Mouse (Mus musculus) CH12.LX (cell line): ENCODE measurements around the gene Kif26b. TPM values are rescaled to one million over a fixed set of nuclear protein-coding genes. Genes with fewer than 3 reads are reported as not detected.

Experiments used
- DNase-seq: peaks from one replicate; pipeline ENCODE4 v3.0.0-alpha.2; 2013; ENCODE audit errors: extremely low read depth
- H3K27ac ChIP-seq: 2 replicates; pipeline ENCODE4 v1.5.1; 2012; ENCODE audit warnings: low read depth, mild to moderate bottlenecking, control low read depth, moderate library complexity; ENCODE audit not compliant: insufficient read depth
- H3K27me3 ChIP-seq: replicated peaks from 2 replicates; pipeline ENCODE3; 2012; ENCODE audit warnings: inconsistent platforms
- H3K36me3 ChIP-seq, 2 experiments: replicated peaks in 1 of 2; 2 replicates each; pipeline versions ENCODE3 to v1.6.1; 2012; ENCODE audit warnings: inconsistent platforms in 1 of 2, low read length in 1 of 2, mild to moderate bottlenecking in 1 of 2, mixed read lengths in 1 of 2, moderate library complexity in 1 of 2; ENCODE audit not compliant: control insufficient read depth in 1 of 2, insufficient read depth in 1 of 2
- H3K4me1 ChIP-seq, 2 experiments: 2 replicates each; pipeline ENCODE4 v1.6.1; 2012; ENCODE audit warnings: inconsistent platforms in 1 of 2, moderate library complexity in 1 of 2; ENCODE audit not compliant: insufficient read depth in 2 of 2, control insufficient read depth in 1 of 2
- H3K4me2 ChIP-seq: 2 replicates; pipeline ENCODE4 v1.6.1; 2012; ENCODE audit warnings: low read depth, mild to moderate bottlenecking, control low read depth; ENCODE audit not compliant: poor library complexity, insufficient read depth, severe bottlenecking
- H3K4me3 ChIP-seq, 3 experiments: fragments of 150-350 bp in 1 of 3; sonication (generic) in 1 of 3; replicated peaks in 1 of 3; 2 replicates each; pipeline versions ENCODE3 to v1.5.1; 2011 to 2012; ENCODE audit warnings: low read depth in 2 of 3, low read length in 2 of 3, mild to moderate bottlenecking in 2 of 3, moderate library complexity in 2 of 3, control low read depth in 1 of 3, improper control_type of control experiment in 1 of 3, inconsistent platforms in 1 of 3, mixed read lengths in 1 of 3; ENCODE audit not compliant: poor library complexity in 1 of 3
- H3K79me2 ChIP-seq: replicated peaks from 2 replicates; pipeline ENCODE4 v1.6.1; 2012; ENCODE audit warnings: mild to moderate bottlenecking, moderate library complexity; ENCODE audit not compliant: control insufficient read depth, poor library complexity, insufficient read depth, severe bottlenecking; ENCODE audit errors: extremely low read depth
- H3K9ac ChIP-seq: 2 replicates; pipeline ENCODE4 v1.6.1; 2012; ENCODE audit warnings: low read depth, mild to moderate bottlenecking, control low read depth, moderate library complexity; ENCODE audit not compliant: insufficient read depth
- H3K9me3 ChIP-seq: replicated peaks from 2 replicates; pipeline ENCODE3; 2012; ENCODE audit warnings: low read length, inconsistent platforms, mixed read lengths
- BHLHE40 ChIP-seq: IDR thresholded peaks from 2 replicates; pipeline ENCODE4 v1.6.1; 2011; ENCODE audit warnings: mild to moderate bottlenecking, low read depth, low read length, improper control_type of control experiment
- CHD1 ChIP-seq: IDR thresholded peaks from 2 replicates; pipeline ENCODE4 v1.6.1; 2012; ENCODE audit warnings: low read depth, low read length, improper control_type of control experiment, inconsistent platforms
- CHD2 ChIP-seq: IDR thresholded peaks from 2 replicates; pipeline ENCODE4 v1.6.1; 2011; ENCODE audit warnings: low read length, improper control_type of control experiment
- E2F4 ChIP-seq: IDR thresholded peaks from 2 replicates; pipeline ENCODE4 v1.6.1; 2011; ENCODE audit warnings: low read depth, low read length, improper control_type of control experiment; ENCODE audit not compliant: insufficient replicate concordance
- EP300 ChIP-seq: IDR thresholded peaks from 2 replicates; pipeline ENCODE4 v1.6.1; 2011; ENCODE audit warnings: low read length, improper control_type of control experiment
- KAT2A ChIP-seq: IDR thresholded peaks from 2 replicates; pipeline ENCODE4 v1.6.1; 2012; ENCODE audit warnings: low read length, improper control_type of control experiment, inconsistent platforms; ENCODE audit not compliant: insufficient replicate concordance
- MAFK ChIP-seq: IDR thresholded peaks from 2 replicates; pipeline ENCODE4 v1.6.1; 2011; ENCODE audit warnings: low read length, improper control_type of control experiment; ENCODE audit not compliant: insufficient replicate concordance
- MAX ChIP-seq: IDR thresholded peaks from 2 replicates; pipeline ENCODE4 v1.6.1; 2011; ENCODE audit warnings: low read length, improper control_type of control experiment
- MEF2A ChIP-seq: IDR thresholded peaks from 2 replicates; pipeline ENCODE4 v1.6.1; 2014; ENCODE audit warnings: low read depth, mild to moderate bottlenecking, inconsistent platforms, low read length, improper control_type of control experiment, borderline replicate concordance
- MXI1 ChIP-seq: IDR thresholded peaks from 2 replicates; pipeline ENCODE4 v1.6.1; 2011; ENCODE audit warnings: mild to moderate bottlenecking, low read depth, low read length, improper control_type of control experiment
- MYC ChIP-seq: IDR thresholded peaks from 2 replicates; pipeline ENCODE4 v1.6.1; 2011; ENCODE audit warnings: low read depth, mild to moderate bottlenecking, improper control_type of control experiment, low read length
- NELFE ChIP-seq: IDR thresholded peaks from 2 replicates; pipeline ENCODE4 v1.6.1; 2011; ENCODE audit warnings: low read depth, low read length, improper control_type of control experiment
- RCOR1 ChIP-seq: conservative IDR thresholded peaks from 2 replicates; pipeline ENCODE4 v1.6.1; 2012; ENCODE audit warnings: low read depth, mild to moderate bottlenecking, inconsistent platforms, low read length, improper control_type of control experiment
- SIN3A ChIP-seq: IDR thresholded peaks from 2 replicates; pipeline ENCODE4 v1.6.1; 2012; ENCODE audit warnings: low read length, improper control_type of control experiment, inconsistent platforms
- SMC3 ChIP-seq: IDR thresholded peaks from 2 replicates; pipeline ENCODE4 v1.6.1; 2011; ENCODE audit warnings: low read depth, low read length, improper control_type of control experiment
- TCF12 ChIP-seq: IDR thresholded peaks from 2 replicates; pipeline ENCODE4 v1.6.1; 2014; ENCODE audit warnings: low read depth, mild to moderate bottlenecking, inconsistent platforms, low read length, improper control_type of control experiment
- USF1 ChIP-seq: IDR thresholded peaks from 2 replicates; pipeline ENCODE4 v1.6.1; 2014; ENCODE audit warnings: low read depth, mild to moderate bottlenecking, inconsistent platforms, low read length, improper control_type of control experiment
- ZNF384 ChIP-seq: IDR thresholded peaks from 2 replicates; pipeline ENCODE4 v1.6.1; 2012; ENCODE audit warnings: low read depth, low read length, improper control_type of control experiment, inconsistent platforms
- dilution Hi-C: fragments of 300-500 bp; cut with MboI; formaldehyde crosslinking; loops from 2 replicates; pipeline ENCODE4 v1.14.3; 2020; ENCODE audit warnings: low sequenced_read_pairs; ENCODE audit not compliant: extremely low pct_unique_long_range_greater_than_20kb, extremely low pct_ligation_motif_present
- in situ Hi-C: fragments of 300-500 bp; cut with MboI; formaldehyde crosslinking; loops from 3 replicates; pipeline ENCODE4 v1.14.3; 2019; ENCODE audit warnings: low sequenced_read_pairs, low pct_ligation_motif_present, low pct_unique_long_range_greater_than_20kb, mixed read lengths
- polyA plus RNA-seq: library from polyadenylated mRNA; unstranded; fragments of >175 nt; gene quantifications from 2 replicates; pipeline ENCODE4 v1.2.1, GENCODE M21; 2012; ENCODE audit warnings: low read depth; ENCODE audit not compliant: insufficient read length
- total RNA-seq, 2 experiments: library from RNA; depleted of rRNA; stranded (reverse); fragments of 300-350 nt in 1 of 2; fragments of >200 nt in 1 of 2; gene quantifications; 2 replicates each; pipeline ENCODE4 v1.2.3; 2012 to 2014

Kif26b gene
- total and polyA plus RNA-seq, 3 experiments = 0.09 TPM; not detected in 2

GRCm38 (mm10) chr1:178663539-178663938, 134.6 kb downstream of the Kif26b start:
- dilution Hi-C loops = no loop called here
- DNase-seq = no peak
- H3K4me3 ChIP-seq = no peak overlapping the region
- in situ Hi-C loops = no loop called here
- no peaks in the 10 kb centered on the region for H3K36me3 ChIP-seq
- no peak overlapping the region for H3K9ac ChIP-seq
- no peak overlapping the region for H3K4me2 ChIP-seq
- H3K27ac ChIP-seq = no peak overlapping the region
- peaks cover 0 to 12% of the 10 kb centered on the region in 2 experiments; a peak in 2 of 4 replicates for H3K4me1 ChIP-seq
- TF ChIP-seq NELFE = no peak
- TF ChIP-seq E2F4 = no peak
- no peak for TF ChIP-seq TCF12
- TF ChIP-seq CHD1 = no peak
- TF ChIP-seq KAT2A = no peak
- no peak for TF ChIP-seq MEF2A
- TF ChIP-seq SMC3 = no peak
- TF ChIP-seq MAX = no peak
- TF ChIP-seq USF1 = no peak
- TF ChIP-seq CHD2 = no peak
- no peak for TF ChIP-seq RCOR1
- no peak for TF ChIP-seq MXI1
- TF ChIP-seq MYC = no peak
- no peak for TF ChIP-seq SIN3A
- no peak for TF ChIP-seq EP300
- TF ChIP-seq MAFK = no peak
- no peaks in the 10 kb centered on the region for H3K9me3 ChIP-seq
- no peaks in the 10 kb centered on the region for H3K27me3 ChIP-seq
- no peaks in the 10 kb centered on the region for H3K79me2 ChIP-seq

- TF ChIP-seq EP300 (peak; percentile 13; the same call in 1 of the 2 replicates), ZNF384 (peak; percentile 78), BHLHE40 (no peak)
- TF ChIP-seq, all 38 proteins: peak for 2
- no peak overlapping the region for H3K4me3 ChIP-seq
- no peak overlapping the region for H3K4me2 ChIP-seq
- H3K36me3 ChIP-seq = no peaks in the 10 kb centered on the region
- H3K79me2 ChIP-seq = no peaks in the 10 kb centered on the region
- in situ Hi-C loops = no loop called here
- no peaks in the 10 kb centered on the region for H3K27me3 ChIP-seq
- H3K9ac ChIP-seq = no peak overlapping the region
- H3K27ac ChIP-seq = no peak overlapping the region
- dilution Hi-C loops = no loop called here
- DNase-seq = peak; percentile 29
- H3K4me1 ChIP-seq = peaks cover 0 to 12% of the 10 kb centered on the region in 2 experiments; a peak in 2 of 4 replicates
- no peaks in the 10 kb centered on the region for H3K9me3 ChIP-seq
Measured at GRCm38 (mm10) chr1:178664271-178664969, 135.5 kb downstream of the Kif26b start.
